Mouse (Mus musculus): Measurements from ENCODE around the gene Slc2a3. TPM values are rescaled to one million over a fixed set of nuclear protein-coding genes. Genes with fewer than 3 reads are reported as not detected.
A peak's percentile ranks its signal among the peaks of the same experiment; 100 is the strongest.

The Slc2a3 gene
- polyA plus RNA-seq, 1 experiment from 2014 or later = 8.4 TPM

DNA sequence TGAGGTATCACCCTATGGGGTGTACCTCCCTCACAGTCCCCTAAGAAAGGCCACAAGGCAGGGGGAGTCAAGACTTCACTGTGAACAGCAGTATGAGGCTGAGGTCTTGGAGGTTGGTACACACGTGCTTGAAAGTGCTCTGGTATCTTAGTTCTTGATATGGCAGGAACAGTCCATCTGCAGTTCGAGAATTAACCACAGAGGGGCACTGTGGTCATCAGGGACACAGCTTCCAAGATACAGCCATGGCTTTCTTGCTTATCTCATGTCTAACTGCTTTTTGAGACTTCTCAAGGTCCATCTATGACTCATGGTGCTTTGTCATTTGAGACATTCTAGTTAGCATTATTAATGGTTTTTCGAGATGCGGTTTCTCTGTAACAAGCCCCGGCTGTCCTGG, 3.0 kb upstream of the Slc2a3 start:
- no peak overlapping the region for H3K27ac ChIP-seq
- 0 out of 2 replicates have a peak, but pooled peaks cover 3% of the 10 kb centered on the region for H3K27me3 ChIP-seq
- H3K9ac ChIP-seq = no peak overlapping the region
- WGBS = 19% methylated on average over 5 of the region's 5 CpGs
- peaks cover 16% of the 10 kb centered on the region for H3K4me1 ChIP-seq (replicated peaks)
- ATAC-seq (replicated peaks; ENCODE audit: insufficient number of reproducible peaks, insufficient read depth, low FRiP score, low read depth) = no peak
- H3K4me3 ChIP-seq = no peak overlapping the region
- no peak overlapping the region for H3K4me2 ChIP-seq
- no peaks in the 10 kb centered on the region for H3K36me3 ChIP-seq
- H3K9me3 ChIP-seq (replicated peaks) = no peaks in the 10 kb centered on the region

DNA sequence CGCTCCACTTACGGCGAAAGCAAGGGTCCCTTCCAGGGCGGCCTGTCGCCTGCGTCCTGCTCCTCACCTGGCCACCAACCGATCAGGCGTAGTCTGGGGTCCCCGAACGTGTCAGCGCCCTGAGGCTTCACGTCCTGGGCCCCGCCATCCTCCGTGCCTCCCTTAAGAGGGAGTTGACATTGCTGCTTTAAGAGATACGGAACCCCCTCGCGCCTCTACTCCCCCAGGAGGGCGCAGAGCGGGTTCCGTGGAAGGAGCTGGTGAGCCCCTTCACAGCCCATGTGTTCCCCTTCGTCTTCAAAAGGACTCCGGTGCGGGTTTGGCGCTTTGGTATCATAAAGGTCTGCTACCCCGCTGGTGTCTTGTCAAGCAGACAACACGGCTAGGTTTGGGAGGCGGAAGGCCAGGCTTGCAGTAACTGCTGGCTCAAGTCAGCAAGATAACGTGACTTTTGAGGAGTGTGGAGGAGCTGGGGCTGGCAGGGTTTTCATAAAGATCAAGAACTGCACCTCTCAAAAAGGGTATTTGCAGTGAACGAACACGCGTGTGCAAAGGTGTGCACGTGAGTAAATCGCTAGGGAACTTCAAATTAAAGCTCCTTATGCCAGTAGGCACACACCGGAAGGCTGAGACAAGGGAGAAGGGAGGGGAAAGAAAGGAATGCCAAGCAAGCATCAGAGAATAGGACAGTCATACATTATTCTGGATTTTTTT, 518 bp upstream of the Slc2a3 start:
- WGBS = 2% methylated on average over 34 of the region's 34 CpGs
- no peaks in the 10 kb centered on the region for H3K36me3 ChIP-seq
- H3K4me2 ChIP-seq = peak overlapping the region; percentile 99
- peak; percentile 38; the same call in 1 of the 2 replicates for ATAC-seq (replicated peaks; ENCODE audit: insufficient number of reproducible peaks, insufficient read depth, low FRiP score, low read depth)
- H3K27ac ChIP-seq = peak overlapping the region; percentile 35
- H3K27me3 ChIP-seq = 0 out of 2 replicates have a peak, but pooled peaks cover 3% of the 10 kb centered on the region
- H3K9me3 ChIP-seq (replicated peaks) = no peaks in the 10 kb centered on the region
- peak overlapping the region; percentile 64 for H3K4me3 ChIP-seq
- H3K4me1 ChIP-seq (replicated peaks) = peaks cover 16% of the 10 kb centered on the region
- peak overlapping the region; percentile 65 for H3K9ac ChIP-seq

DNA sequence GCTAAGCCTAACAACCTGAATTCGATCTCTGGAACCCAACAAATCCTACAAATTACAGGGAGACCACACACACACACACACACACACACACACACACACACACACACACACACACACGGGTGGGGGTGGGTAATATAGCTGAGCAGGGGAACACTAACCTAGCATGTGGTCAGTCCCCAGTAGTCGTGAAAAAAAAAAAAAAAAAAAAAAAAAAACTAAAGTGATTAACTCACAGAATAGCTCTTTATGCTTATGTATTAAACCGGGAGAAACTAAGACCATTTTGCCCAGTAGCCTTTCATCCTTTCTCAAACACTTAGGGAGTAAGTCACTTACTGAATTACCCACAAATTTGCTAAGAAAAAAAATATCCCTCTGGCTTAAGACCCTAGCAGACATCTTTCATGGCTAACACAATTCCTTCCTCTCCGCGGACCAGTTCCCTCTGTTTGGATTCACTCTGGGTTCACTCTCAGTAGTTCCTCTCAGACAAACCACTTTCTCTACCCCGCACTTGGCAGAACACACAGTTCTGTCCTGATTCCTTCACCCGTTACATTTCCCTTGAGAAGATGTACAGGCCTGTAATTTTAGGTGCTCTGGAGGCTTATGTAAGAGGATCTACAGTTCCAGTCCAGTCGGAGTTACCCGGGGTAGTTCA, 670 bp downstream of the Slc2a3 start:
- Histone ChIP-seq H3K9me3 (replicated peaks) (no peaks in the 10 kb centered on the region), H3K27me3 (0 out of 2 replicates have a peak, but pooled peaks cover 3% of the 10 kb centered on the region), H3K4me3 (peak overlapping the region; percentile 64), H3K4me1 (replicated peaks) (peaks cover 16% of the 10 kb centered on the region), H3K27ac (peak overlapping the region; percentile 35; the same call in 1 of the 2 replicates), H3K4me2 (peak overlapping the region; percentile 99), H3K36me3 (no peaks in the 10 kb centered on the region), H3K9ac (peak overlapping the region; percentile 65; the same call in 1 of the 2 replicates)
- ATAC-seq (replicated peaks; ENCODE audit: insufficient number of reproducible peaks, insufficient read depth, low FRiP score, low read depth) = no peak
- WGBS = 41% methylated on average over 10 of the region's 10 CpGs

DNA sequence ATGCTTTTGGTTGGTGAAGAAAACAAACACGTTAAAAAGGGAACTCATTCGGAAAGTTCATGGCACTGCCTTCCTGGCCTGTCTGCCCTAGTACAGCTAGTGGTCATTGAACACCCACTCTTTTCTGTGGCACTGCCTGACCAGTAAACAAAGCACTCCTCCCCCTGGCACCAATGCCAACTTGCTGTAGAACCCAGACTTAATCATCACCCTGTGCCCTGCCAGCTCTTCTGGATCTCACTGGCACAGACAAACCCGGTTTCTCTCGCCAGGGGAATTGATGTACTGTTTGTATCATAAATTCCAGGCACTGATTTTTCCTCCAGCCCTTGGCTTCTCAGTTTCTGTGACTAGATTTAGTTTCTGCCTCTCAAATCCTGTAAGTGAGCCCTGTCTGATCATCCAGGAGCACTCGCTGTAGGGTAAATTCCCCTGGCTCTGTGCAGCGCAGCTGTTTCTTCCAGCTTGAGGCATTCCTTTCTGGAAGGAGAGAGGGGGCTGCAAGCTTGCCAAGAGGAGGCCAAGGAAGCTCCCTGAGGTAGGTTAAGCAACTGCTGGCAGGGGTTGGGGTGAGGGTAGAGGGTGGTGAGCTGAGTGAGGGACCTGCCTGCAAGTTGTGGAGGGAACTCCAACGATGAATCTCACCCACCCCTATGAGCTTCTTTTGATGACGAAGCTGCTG, 6.0 kb downstream of the Slc2a3 start:
- H3K27me3 ChIP-seq = no peaks in the 10 kb centered on the region
- no peaks in the 10 kb centered on the region for H3K36me3 ChIP-seq
- H3K9ac ChIP-seq = no peak overlapping the region
- no peak overlapping the region for H3K4me2 ChIP-seq
- 66% methylated on average over 8 of the region's 8 CpGs for WGBS
- H3K4me1 ChIP-seq (replicated peaks) = no peaks in the 10 kb centered on the region
- H3K27ac ChIP-seq = no peak overlapping the region
- no peak overlapping the region for H3K4me3 ChIP-seq
- no peaks in the 10 kb centered on the region for H3K9me3 ChIP-seq (replicated peaks)
- ATAC-seq (replicated peaks; ENCODE audit: insufficient number of reproducible peaks, insufficient read depth, low FRiP score, low read depth) = no peak

DNA sequence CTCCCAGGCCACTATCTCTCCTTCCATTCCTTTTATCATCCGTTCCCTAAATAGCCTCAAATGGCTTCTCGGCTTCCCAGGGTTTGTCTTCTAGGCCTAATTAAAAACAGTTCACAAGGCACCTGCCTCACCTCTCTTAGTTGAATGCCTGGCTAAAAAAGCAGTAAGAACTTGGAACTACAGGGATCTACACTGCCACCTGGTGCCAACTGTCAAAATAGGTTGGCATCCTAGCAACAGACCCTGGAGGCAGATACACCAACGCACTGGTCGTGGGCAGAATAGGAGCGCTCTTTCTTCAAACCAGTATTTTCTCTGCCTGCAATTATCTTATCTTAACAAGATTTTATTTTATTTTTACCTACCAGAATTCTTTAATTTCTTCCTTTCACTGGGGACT, 15.2 kb downstream of the Slc2a3 start:
- H3K36me3 ChIP-seq = no peaks in the 10 kb centered on the region
- H3K4me1 ChIP-seq (replicated peaks) = peaks cover 5% of the 10 kb centered on the region; the same call in 1 of the 2 replicates
- H3K27ac ChIP-seq = no peak overlapping the region
- H3K4me3 ChIP-seq = no peak overlapping the region
- no peak overlapping the region for H3K4me2 ChIP-seq
- no peak for ATAC-seq (replicated peaks; ENCODE audit: insufficient number of reproducible peaks, insufficient read depth, low FRiP score, low read depth)
- WGBS = 30% methylated on average over 5 of the region's 5 CpGs
- no peaks in the 10 kb centered on the region for H3K27me3 ChIP-seq
- no peaks in the 10 kb centered on the region for H3K9me3 ChIP-seq (replicated peaks)
- no peak overlapping the region for H3K9ac ChIP-seq

DNA sequence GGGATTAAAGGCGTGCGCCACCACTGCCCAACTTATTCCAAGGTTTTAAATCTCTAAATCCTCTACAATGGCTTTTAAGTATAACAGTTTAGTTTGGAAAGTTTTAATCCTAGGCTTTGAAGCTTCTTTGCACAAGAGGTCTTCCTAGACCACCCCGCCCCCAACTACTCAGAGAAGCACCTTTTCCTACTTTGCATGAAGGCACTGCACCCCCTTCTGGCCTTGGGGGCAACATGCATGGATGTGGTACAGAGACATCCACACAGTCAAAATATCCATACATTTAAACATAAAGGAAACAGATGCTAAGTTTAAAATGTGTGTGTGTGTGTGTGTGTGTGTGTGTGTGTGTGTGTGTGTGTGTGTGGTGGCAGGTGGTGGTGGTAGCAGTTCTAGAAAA, 16.6 kb downstream of the Slc2a3 start:
- no peaks in the 10 kb centered on the region for H3K27me3 ChIP-seq
- no peak overlapping the region for H3K4me2 ChIP-seq
- no peak for ATAC-seq (replicated peaks; ENCODE audit: insufficient number of reproducible peaks, insufficient read depth, low FRiP score, low read depth)
- H3K27ac ChIP-seq = no peak overlapping the region
- no peak overlapping the region for H3K9ac ChIP-seq
- H3K9me3 ChIP-seq (replicated peaks) = no peaks in the 10 kb centered on the region
- peaks cover 5% of the 10 kb centered on the region; the same call in 1 of the 2 replicates for H3K4me1 ChIP-seq (replicated peaks)
- H3K36me3 ChIP-seq = no peaks in the 10 kb centered on the region
- no peak overlapping the region for H3K4me3 ChIP-seq
- WGBS = 92% methylated on average over 3 of the region's 3 CpGs

DNA sequence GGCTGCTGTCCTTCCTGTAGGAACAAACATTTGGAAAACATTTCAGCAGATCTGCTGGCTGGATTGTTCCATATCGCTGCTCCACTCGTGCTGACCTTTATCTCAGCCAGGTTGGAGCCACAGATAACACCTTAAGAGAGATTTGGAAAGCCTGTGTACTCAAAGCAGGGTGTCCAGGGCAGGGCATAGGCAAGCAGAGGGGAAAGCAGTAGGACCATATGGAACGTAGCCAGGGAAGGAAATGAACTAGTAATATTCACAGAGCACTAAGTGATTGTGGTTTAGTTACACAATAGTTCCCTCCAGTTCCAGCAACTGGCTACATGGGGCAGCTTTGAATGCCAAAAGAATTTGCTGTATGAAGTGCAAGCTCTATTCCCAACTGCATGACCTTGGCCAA, 19.3 kb downstream of the Slc2a3 start:
- no peak overlapping the region for H3K27ac ChIP-seq
- H3K4me1 ChIP-seq (replicated peaks) = peaks cover 5% of the 10 kb centered on the region; the same call in 1 of the 2 replicates
- ATAC-seq (replicated peaks; ENCODE audit: insufficient number of reproducible peaks, insufficient read depth, low FRiP score, low read depth) = no peak
- no peaks in the 10 kb centered on the region for H3K9me3 ChIP-seq (replicated peaks)
- H3K4me3 ChIP-seq = no peak overlapping the region
- no peaks in the 10 kb centered on the region for H3K36me3 ChIP-seq
- no peak overlapping the region for H3K9ac ChIP-seq
- WGBS = 22% methylated on average over 3 of the region's 3 CpGs
- no peak overlapping the region for H3K4me2 ChIP-seq
- H3K27me3 ChIP-seq = no peaks in the 10 kb centered on the region

DNA sequence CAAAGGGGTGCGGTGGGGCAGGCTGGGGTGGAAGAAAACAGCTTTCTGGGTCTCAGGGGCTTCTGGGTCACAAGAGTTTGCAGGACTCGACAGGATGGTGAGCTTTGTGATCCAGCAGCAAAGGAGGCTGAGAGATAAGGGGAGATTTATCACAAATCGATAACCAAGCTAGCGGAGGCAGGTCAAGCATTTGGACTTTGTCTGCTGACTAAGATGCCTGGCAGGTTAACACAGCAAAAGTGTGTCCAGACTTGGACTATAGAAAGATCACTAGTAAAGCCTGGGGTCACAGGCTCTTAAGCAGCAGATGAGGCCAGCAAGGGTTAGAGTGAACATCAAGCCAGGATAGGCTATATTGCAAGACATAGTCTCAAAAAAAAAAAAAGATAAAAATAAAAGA, 20.3 kb downstream of the Slc2a3 start:
- Histone ChIP-seq H3K27me3 (no peaks in the 10 kb centered on the region), H3K36me3 (no peaks in the 10 kb centered on the region), H3K27ac (no peak overlapping the region), H3K4me3 (no peak overlapping the region), H3K4me1 (replicated peaks) (peaks cover 5% of the 10 kb centered on the region; the same call in 1 of the 2 replicates), H3K9ac (no peak overlapping the region), H3K4me2 (no peak overlapping the region), H3K9me3 (replicated peaks) (no peaks in the 10 kb centered on the region)
- ATAC-seq (replicated peaks; ENCODE audit: insufficient number of reproducible peaks, insufficient read depth, low FRiP score, low read depth) = no peak
- WGBS = 31% methylated on average over 4 of the region's 4 CpGs

DNA sequence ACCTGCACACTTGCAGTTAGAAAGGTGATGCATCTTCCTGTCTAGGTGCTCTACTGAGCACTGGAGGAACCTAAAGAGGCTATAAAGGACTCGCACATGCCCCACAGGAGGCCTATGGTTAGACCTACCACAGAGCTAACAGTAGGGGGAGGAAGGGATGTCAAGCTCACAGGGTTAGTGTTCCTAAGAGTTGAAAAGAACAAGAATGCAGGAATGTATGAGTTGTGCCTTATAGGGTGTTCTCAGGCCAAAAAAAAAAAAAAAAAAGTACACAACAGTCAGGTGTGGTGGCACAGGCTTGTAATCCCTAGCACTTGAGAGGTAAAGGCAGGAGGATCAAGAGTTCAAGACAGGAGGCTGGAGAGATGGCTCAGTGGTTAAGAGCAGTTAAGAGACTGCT, 21.5 kb downstream of the Slc2a3 start:
- Histone ChIP-seq H3K4me1 (replicated peaks) (peaks cover 5% of the 10 kb centered on the region; the same call in 1 of the 2 replicates), H3K9me3 (replicated peaks) (no peaks in the 10 kb centered on the region), H3K27me3 (no peaks in the 10 kb centered on the region), H3K36me3 (no peaks in the 10 kb centered on the region), H3K9ac (no peak overlapping the region), H3K4me2 (no peak overlapping the region), H3K4me3 (no peak overlapping the region), H3K27ac (no peak overlapping the region)
- WGBS = 50% methylated on average over 1 of the region's 1 CpGs
- no peak for ATAC-seq (replicated peaks; ENCODE audit: insufficient number of reproducible peaks, insufficient read depth, low FRiP score, low read depth)

DNA sequence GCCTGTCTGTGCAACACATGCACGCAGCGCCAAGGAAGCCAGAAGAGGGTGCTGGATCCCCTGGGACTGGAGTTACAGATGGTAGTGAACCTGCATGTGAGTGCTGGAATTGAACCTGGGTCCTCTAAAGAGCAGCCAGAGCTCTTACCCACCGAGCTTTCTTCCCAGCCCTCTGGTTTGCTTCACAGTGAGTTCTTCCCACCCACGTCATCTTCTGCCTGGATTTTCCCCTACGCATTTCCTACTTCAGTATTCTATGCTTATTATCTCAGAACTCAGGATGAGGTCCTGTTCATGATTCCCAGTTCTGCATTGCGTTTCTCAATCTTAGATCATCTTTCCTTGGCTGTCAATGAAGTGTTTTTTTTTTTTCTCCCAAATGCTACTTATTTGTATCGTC, 25.4 kb downstream of the Slc2a3 start:
- no peak overlapping the region for H3K9ac ChIP-seq
- H3K4me1 ChIP-seq (replicated peaks) = no peaks in the 10 kb centered on the region
- no peaks in the 10 kb centered on the region for H3K9me3 ChIP-seq (replicated peaks)
- H3K4me3 ChIP-seq = no peak overlapping the region
- H3K36me3 ChIP-seq = no peaks in the 10 kb centered on the region
- ATAC-seq (replicated peaks; ENCODE audit: insufficient number of reproducible peaks, insufficient read depth, low FRiP score, low read depth) = no peak
- H3K27me3 ChIP-seq = no peaks in the 10 kb centered on the region
- no peak overlapping the region for H3K27ac ChIP-seq
- H3K4me2 ChIP-seq = no peak overlapping the region
- 78% methylated on average over 7 of the region's 7 CpGs for WGBS

DNA sequence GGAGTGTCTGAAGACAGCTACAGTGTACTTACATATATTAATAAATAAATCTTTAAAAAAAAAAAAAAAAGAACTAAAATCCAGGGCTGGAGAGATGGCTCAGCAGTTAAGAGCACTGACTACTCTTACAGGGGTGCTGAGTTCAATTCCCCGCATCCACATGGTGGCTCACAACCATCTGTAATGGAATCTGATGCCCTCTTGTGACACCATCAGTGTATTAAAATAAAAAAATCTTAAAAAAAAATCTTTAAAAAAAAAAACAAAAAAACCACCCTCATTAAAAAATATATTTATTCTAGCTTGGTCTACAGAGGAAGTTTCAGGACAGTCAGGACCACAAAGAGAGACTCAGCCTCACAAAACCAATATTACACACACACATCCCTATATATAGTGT, 27.1 kb downstream of the Slc2a3 start:
- 82% methylated on average over 1 of the region's 1 CpGs for WGBS

More for the DNA sequence above, 27.1 kb downstream of the Slc2a3 start:
- H3K9ac ChIP-seq = no peak overlapping the region
- H3K9me3 ChIP-seq (replicated peaks) = no peaks in the 10 kb centered on the region
- H3K4me3 ChIP-seq = no peak overlapping the region
- H3K27ac ChIP-seq = no peak overlapping the region
- H3K27me3 ChIP-seq = no peaks in the 10 kb centered on the region
- H3K36me3 ChIP-seq = no peaks in the 10 kb centered on the region
- no peak overlapping the region for H3K4me2 ChIP-seq
- no peak for ATAC-seq (replicated peaks; ENCODE audit: insufficient number of reproducible peaks, insufficient read depth, low FRiP score, low read depth)
- no peaks in the 10 kb centered on the region for H3K4me1 ChIP-seq (replicated peaks)
